Mouse (Mus musculus) ES-E14 (cell line): ENCODE data around the gene Ube4a. TPM values are rescaled to one million over a fixed set of nuclear protein-coding genes. Genes with fewer than 3 reads are reported as not detected.

ENCODE experiments used
- DNase-seq: peaks from one replicate; pipeline ENCODE4 v3.0.0-alpha.2; 2013; ENCODE audit warnings: low read depth, low spot score
- H3K27ac ChIP-seq: 2 replicates; pipeline ENCODE4 v1.5.1; 2012; ENCODE audit warnings: low read depth, mild to moderate bottlenecking, low read length, moderate library complexity, mixed read lengths; ENCODE audit not compliant: poor library complexity, insufficient read depth, severe bottlenecking
- H3K36me3 ChIP-seq: 2 replicates; pipeline ENCODE4 v1.6.1; 2012; ENCODE audit warnings: mild to moderate bottlenecking, low read length, moderate library complexity, mixed read lengths; ENCODE audit not compliant: control insufficient read depth, poor library complexity, insufficient read depth, severe bottlenecking
- H3K4me1 ChIP-seq, 2 experiments: fragments of 150-350 bp in 1 of 2; sonication (generic) in 1 of 2; 2 replicates each; pipeline ENCODE4 v1.6.1; 2012; ENCODE audit warnings: low read length in 2 of 2, mild to moderate bottlenecking in 1 of 2, mixed read lengths in 1 of 2; ENCODE audit not compliant: control insufficient read depth in 2 of 2, insufficient read depth in 2 of 2, poor library complexity in 1 of 2
- H3K4me3 ChIP-seq, 2 experiments: fragments of 150-350 bp in 1 of 2; sonication (generic) in 1 of 2; 2 replicates each; pipeline ENCODE4 v1.5.1; 2012; ENCODE audit warnings: low read length in 2 of 2, low read depth in 1 of 2, mild to moderate bottlenecking in 1 of 2, mixed read lengths in 1 of 2; ENCODE audit not compliant: insufficient read depth in 1 of 2, poor library complexity in 1 of 2, severe bottlenecking in 1 of 2
- H3K9ac ChIP-seq: 2 replicates; pipeline ENCODE4 v1.6.1; 2012; ENCODE audit warnings: low read depth, mild to moderate bottlenecking, low read length, mixed read lengths; ENCODE audit not compliant: poor library complexity, insufficient read depth, severe bottlenecking
- H3K9me3 ChIP-seq: fragments of 150-350 bp; sonication (generic); 2 replicates; pipeline ENCODE4 v1.6.1; 2012; ENCODE audit warnings: low read depth, mild to moderate bottlenecking, low read length; ENCODE audit not compliant: control insufficient read depth, insufficient read depth
- CHD2 ChIP-seq: IDR thresholded peaks from 2 replicates; pipeline ENCODE4 v1.6.1; 2014; ENCODE audit warnings: mild to moderate bottlenecking, low read depth, low read length, inconsistent platforms
- HCFC1 ChIP-seq: IDR thresholded peaks from 2 replicates; pipeline ENCODE4 v1.6.1; 2012; ENCODE audit warnings: low read length, inconsistent platforms, borderline replicate concordance; ENCODE audit not compliant: insufficient read depth
- MAFK ChIP-seq: IDR thresholded peaks from 2 replicates; pipeline ENCODE4 v1.6.1; 2014; ENCODE audit warnings: mild to moderate bottlenecking, low read depth, low read length, inconsistent platforms; ENCODE audit not compliant: insufficient read depth
- ZC3H11A ChIP-seq: IDR thresholded peaks from 2 replicates; pipeline ENCODE4 v1.6.1; 2012; ENCODE audit warnings: low read depth, mild to moderate bottlenecking, inconsistent platforms, low read length, borderline replicate concordance
- ZNF384 ChIP-seq: IDR thresholded peaks from 2 replicates; pipeline ENCODE4 v1.6.1; 2012; ENCODE audit warnings: low read depth, low read length, inconsistent platforms
- in situ Hi-C, 2 experiments: fragments of 600-800 bp; cut with MboI; formaldehyde crosslinking; loops; one replicate each; pipeline ENCODE4 v1.15.1; 2025; ENCODE audit warnings: low sequenced_read_pairs in 2 of 2, inconsistent platforms in 1 of 2; ENCODE audit not compliant: unreplicated experiment in 2 of 2
- total RNA-seq: library from RNA; depleted of rRNA; stranded (reverse); fragments of 300-350 nt; gene quantifications from 2 replicates; pipeline ENCODE4 v1.2.3, GENCODE M21; 2012

Ube4a gene
- total RNA-seq, 1 experiment = 46.5 TPM

- H3K36me3 ChIP-seq = peaks cover 3% of the 10 kb centered on the region; the same call in 1 of the 2 replicates
- no peak overlapping the region for H3K27ac ChIP-seq
- no peaks in the 10 kb centered on the region for H3K9me3 ChIP-seq
- no peaks in the 10 kb centered on the region for H3K4me1 ChIP-seq
- H3K4me3 ChIP-seq = no peak overlapping the region
- TF ChIP-seq CHD2 (no peak), ZNF384 (no peak), HCFC1 (no peak), MAFK (no peak), ZC3H11A (no peak)
- no peak overlapping the region for H3K9ac ChIP-seq
- DNase-seq = no peak
- in situ Hi-C loops = no loop called here
Observed at GRCm38 (mm10) chr9:44911365-44911764, 54.0 kb downstream of the Ube4a start.

- Histone ChIP-seq H3K4me3 (no peak overlapping the region), H3K9me3 (no peaks in the 10 kb centered on the region), H3K4me1 (no peaks in the 10 kb centered on the region), H3K36me3 (no peaks in the 10 kb centered on the region), H3K27ac (no peak overlapping the region), H3K9ac (no peak overlapping the region)
- TF ChIP-seq ZNF384 = no peak
- TF ChIP-seq ZC3H11A = no peak
- no peak for TF ChIP-seq CHD2
- no peak for TF ChIP-seq MAFK
- no peak for TF ChIP-seq HCFC1
- no peak for DNase-seq
- in situ Hi-C loops = no loop called here
Observed at GRCm38 (mm10) chr9:44905620-44906019, 59.8 kb downstream of the Ube4a start.

GRCm38 (mm10) chr9:44904964-44905363 is 60.4 kb downstream of the Ube4a start:
- no peak overlapping the region for H3K27ac ChIP-seq
- in situ Hi-C loops = no loop called here
- TF ChIP-seq CHD2 (no peak), ZNF384 (no peak), ZC3H11A (no peak), HCFC1 (no peak), MAFK (no peak)

GRCm38 (mm10) chr9:44903856-44904255 is 61.5 kb downstream of the Ube4a start:
- Histone ChIP-seq H3K9me3 (no peaks in the 10 kb centered on the region), H3K4me3 (no peak overlapping the region), H3K27ac (no peak overlapping the region), H3K9ac (no peak overlapping the region), H3K4me1 (no peaks in the 10 kb centered on the region), H3K36me3 (no peaks in the 10 kb centered on the region)
- in situ Hi-C loops = no loop called here
- TF ChIP-seq ZNF384 (no peak), HCFC1 (no peak), ZC3H11A (no peak), MAFK (no peak), CHD2 (no peak)
- DNase-seq = no peak

More at GRCm38 (mm10) chr9:44904964-44905363, 60.4 kb downstream of the Ube4a start:
- Histone ChIP-seq H3K9me3 (no peaks in the 10 kb centered on the region), H3K4me3 (no peak overlapping the region), H3K36me3 (no peaks in the 10 kb centered on the region), H3K9ac (no peak overlapping the region), H3K4me1 (no peaks in the 10 kb centered on the region)
- DNase-seq = no peak

- Histone ChIP-seq H3K9ac (no peak overlapping the region), H3K36me3 (no peaks in the 10 kb centered on the region), H3K9me3 (no peaks in the 10 kb centered on the region), H3K4me1 (peaks cover 0 to 2% of the 10 kb centered on the region in 2 experiments; a peak in 1 of 4 replicates), H3K27ac (no peak overlapping the region), H3K4me3 (no peak overlapping the region)
- TF ChIP-seq CHD2 = no peak
- in situ Hi-C loops = no loop called here
- no peak for DNase-seq
Observed at GRCm38 (mm10) chr9:44900402-44900801, 65.0 kb downstream of the Ube4a start.
